Mouse (Mus musculus) heart, postnatal 0 days (tissue): ENCODE results near the gene Rrp8.

ENCODE experiments used
- CTCF ChIP-seq: IDR thresholded peaks from 2 replicates; pipeline ENCODE4 v1.5.1; 2016; ENCODE audit warnings: antibody characterized with exemption, control low read depth, low read depth
- EP300 ChIP-seq: IDR thresholded peaks from 2 replicates; pipeline ENCODE4 v1.6.1; 2016; ENCODE audit warnings: antibody characterized with exemption, low read depth

- TF ChIP-seq CTCF (no peak), EP300 (no peak)
These were observed 40.1 kb upstream of the Rrp8 start for GRCm38 (mm10) chr7:105777316-105777715.
